Mouse (Mus musculus): ENCODE data around the gene Meis1.

The Meis1 gene

DNA sequence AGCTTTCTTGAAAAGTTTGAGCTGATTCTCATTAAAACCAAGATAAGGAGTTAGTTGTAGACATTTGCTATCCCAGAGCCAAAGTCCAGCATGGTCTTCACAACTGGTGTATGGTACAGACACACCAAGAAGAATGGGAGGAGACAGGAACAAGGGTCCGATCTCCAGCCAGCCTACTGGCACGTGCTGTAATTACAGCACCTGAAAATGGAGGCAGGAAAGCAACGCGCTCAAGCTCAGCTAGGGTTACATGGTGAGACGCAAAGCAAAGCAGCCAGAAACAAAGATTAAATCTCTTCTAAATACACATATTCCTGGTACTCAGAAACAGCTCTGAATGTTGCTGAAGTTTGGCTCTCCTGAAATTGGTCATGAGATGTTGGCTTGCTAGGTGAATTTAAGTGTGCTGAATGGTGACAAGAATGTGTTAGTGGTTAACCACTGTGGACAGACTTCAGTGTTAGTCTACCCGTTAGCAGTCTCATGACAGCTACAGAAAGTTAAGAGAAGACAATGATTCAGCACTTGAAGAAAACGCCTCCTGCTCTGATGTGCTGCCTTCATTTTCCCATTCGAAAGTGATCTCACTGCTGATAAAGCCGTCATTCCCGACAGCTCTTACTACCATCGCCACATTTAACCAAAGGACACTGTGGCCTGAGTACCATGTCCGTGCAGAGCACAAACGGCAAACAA lies 70.0 kb downstream of the Meis1 start:
- no peak for DNase-seq (ENCODE audit: low read depth, low spot score)

DNA sequence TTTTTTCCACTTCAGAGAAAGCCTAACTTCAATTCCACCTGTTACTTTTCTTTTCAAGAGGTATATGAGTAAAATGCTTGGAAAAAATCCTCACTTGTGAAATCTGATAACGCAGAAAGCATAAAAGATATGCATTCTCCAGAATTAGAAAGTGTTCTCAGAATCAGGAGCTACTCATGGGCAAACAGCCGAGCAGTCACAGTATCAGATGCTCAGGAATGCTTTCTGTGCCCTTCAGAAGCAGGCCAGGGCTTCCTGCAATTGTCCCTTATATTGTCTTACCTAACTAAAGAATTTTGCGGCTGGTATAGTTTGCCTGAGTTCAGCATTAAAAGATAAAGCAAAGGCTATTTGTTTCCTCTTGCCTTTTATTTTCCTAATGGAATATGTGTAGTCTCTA lies 71.4 kb downstream of the Meis1 start:
- DNase-seq (ENCODE audit: low read depth, low spot score) = no peak

DNA sequence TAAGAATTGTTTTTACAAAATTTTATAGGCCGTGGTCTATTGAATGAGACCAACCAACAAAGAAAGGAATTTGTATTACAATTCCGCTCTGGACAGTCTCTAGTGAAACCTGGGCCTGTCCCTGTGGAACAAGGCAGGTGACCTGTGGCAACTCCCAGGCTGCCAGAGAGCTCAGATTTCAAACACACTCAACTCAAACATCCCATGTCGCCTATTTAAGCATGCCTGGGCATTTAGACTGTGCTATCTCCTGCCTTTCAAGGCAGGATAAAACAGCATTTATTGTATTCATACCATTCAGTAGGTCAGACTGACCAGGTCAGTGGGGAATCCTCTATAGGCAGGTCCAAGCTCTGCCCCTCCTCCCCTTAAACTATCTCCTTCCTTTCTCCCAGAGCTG lies 73.0 kb downstream of the Meis1 start:
- DNase-seq (ENCODE audit: low read depth, low spot score) = no peak

DNA sequence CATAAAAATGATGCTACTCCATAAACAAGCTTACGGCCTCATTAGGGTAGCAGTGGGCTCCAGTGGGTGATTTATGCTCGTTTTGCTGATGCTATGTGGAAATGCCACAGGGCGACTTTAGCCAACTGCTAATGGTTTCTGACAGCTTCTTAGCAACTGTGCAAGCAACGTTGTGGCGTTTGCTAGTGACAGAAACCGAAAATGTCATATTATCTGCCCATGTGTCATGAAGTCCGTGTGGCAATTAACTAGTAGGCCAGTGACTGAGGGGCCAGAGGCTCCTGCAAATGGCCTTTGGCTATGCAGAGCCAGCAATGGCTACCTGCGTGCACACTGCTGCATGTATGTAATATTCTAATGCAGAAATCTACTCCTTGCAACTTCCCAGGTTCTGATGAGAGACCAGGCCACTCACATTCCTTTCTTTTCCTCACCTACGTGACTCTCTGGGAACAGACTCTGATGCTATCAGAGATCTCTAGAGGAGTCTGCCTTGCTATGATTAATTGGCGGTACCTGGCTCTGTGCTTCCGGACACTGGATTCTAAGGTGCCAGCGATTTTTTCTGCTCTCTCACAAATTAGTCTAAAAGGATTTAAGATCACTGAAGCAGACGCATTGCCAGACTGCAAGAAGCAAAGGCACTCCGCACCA lies 73.7 kb downstream of the Meis1 start:
- DNase-seq (ENCODE audit: low read depth, low spot score) = no peak

DNA sequence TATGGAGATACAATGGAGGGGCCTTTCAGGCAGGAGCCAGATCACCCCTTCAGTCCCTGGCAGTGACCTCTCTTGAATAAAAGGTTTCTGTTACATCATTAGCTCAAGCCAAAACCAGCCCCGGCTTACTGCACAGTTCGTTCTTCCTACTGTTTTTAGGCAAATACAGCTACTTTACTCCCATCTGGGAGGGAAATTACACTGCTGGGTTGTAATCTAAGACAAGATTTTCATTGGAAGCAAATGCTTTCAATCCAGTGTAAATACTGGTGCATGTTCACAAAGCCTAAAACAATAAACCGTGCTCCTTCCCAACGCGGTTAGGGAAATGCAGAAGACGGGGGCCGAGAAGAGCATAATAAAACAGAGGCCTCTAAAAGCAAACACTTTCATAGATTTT lies 74.6 kb downstream of the Meis1 start:
- no peak for DNase-seq (ENCODE audit: low read depth, low spot score)

DNA sequence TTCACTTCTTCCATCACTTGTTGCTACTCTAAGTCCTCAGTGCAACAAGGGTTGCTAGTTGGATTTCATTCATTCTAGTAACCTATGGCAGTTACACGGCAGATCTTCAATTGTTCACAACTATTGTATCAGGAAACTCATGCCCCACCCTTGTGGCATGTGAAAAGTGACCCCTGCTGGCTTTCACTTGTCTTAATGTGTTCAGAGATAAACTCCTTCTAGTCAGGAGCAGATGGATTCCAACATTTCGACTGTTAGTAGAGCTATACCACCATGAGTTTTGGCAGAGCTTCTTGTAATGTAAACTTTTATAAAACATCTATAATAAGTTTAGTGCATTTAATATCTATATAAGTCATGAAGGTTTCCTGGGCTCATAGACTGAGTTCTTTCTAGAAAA lies 75.8 kb downstream of the Meis1 start:
- no peak for DNase-seq (ENCODE audit: low read depth, low spot score)

DNA sequence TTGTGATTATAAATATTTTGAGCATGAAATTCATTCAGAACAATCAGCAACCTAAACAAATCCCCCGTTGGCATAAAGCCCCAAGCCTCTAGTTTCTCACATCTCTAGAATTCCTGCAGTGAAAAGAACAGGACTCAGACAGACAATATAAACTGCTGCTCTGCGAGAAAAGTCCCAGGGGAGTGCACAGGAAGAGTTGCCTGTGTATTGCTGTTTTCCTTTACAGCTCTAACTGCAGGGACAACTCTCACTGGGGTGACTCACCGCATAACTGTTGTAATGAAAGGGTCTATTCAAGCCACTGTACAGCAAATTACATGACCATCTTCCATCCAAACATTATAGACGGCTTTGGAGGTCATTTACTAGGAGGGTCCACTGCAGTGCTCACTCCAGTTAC lies 77.9 kb downstream of the Meis1 start:
- no peak for DNase-seq (ENCODE audit: low read depth, low spot score)

DNA sequence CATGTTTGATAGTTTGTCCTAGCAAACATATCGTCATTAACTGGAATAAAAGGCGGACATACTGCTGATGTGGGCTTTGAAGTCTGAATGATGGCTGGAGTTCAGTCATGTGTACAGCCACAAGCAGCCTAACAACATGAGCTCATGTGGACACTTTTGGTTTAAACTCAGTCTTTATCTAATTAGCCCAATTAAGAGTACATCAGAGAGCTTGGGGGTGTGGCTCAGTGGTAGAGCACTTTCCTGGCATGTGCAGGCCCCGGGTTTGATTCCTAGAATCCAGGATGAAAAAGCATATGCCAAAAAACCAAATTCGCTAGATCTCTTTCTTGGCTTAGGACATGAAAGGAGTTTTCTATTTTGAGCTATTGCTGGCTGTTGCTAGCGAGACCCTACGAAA lies 83.9 kb downstream of the Meis1 start:
- no peak for DNase-seq (ENCODE audit: low read depth, low spot score)

DNA sequence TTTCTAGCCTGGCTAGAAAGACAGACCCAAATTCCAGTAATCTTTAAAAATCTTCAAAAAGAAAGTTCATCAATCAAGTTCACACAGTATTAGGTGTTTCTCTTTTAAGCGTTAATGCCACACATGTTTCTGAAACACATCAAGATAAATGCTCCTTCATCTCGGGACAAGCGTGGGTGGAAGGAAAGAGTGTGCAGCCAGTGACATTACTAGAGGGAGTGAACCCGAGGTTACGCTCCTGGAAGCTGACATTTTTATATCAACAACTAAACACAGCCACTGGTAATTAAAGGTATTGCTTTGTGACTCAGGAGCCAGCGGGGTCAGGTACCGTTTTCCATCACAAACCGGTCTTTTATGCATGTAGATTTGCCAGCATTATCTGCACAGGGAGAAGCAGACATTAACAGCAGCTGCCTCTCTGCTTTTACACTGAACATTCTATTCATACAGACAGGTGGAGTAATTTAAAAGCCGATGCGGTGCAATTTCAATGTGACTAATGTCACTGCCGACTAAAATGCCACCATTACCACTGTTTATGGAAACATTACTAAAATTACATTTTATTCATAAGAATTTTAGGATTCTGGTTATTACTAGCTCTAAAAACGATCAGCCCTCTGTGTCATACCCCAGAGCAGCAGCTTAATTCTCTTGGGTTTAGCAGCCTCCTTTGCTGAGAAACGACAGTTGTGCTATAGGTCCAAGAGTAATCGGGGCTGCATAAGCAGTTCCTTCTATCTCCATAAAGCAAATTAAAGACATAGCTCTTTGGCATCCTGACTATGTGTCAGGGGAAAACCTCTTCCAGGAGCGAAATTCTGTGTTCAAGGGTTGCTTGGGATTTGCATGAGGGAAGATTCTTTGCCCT lies 87.5 kb downstream of the Meis1 start:
- DNase-seq (ENCODE audit: low read depth, low spot score) = no peak

DNA sequence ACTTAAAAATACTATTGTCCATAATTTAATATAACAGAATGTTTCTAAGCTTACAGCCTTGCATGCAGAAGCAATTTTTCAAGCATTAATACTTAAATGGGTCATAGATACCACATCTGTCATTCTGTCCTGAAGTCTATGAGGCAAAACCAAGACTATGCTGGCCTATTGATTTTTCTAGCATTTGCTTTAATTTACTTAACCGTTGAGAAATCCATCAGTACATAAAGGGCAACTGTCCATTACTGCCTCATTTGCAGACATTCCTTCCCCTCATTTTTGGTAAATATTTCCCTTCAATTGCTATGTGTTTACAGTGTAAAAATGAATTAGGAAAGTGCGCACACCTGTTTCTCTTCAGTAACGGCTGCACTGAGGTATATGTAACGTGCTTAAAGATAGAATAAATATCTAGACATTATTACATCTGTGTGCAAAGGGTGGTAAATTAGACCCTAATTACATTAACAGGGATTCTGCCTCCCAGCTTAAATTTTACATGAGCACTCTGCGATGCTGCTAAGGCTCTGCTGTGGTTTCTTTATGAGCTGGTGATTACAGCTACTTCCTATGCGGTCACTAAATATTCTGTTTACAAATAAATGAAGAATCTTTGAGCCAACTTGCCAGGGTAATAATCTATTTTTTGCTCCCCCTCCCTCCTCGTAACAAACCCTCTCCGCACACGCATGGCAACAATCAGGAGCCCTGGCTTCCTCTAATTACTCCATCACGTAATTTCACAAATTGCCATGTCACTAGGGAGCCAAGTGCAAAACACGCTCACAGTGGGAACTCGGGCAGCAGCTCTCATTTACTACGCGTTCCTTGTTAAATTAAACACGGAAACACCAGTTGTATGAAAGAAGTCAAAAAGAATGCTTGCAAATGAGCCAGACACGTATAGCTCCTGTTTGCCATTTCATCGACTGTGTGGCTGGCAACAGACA lies 88.7 kb downstream of the Meis1 start:
- no peak for DNase-seq (ENCODE audit: low read depth, low spot score)

DNA sequence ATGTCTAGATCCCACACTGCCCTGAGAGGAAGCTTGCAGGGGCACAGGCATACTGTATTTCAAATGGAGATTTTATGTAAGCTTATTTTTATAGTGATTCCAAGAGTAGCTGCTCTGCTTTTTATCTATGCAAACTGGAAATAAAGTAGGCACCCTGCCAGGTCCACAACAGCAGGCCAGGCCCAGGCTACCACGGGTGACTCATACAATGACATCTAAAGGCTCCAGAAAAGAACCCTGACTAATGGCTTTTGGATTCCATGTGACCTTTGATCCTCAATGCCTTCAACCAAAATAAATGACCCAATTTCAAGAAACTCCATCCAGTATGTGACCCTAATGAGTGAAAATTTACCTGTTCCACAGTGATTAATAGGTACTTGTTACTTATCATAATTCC lies 91.4 kb downstream of the Meis1 start:
- DNase-seq (ENCODE audit: low read depth, low spot score) = no peak

DNA sequence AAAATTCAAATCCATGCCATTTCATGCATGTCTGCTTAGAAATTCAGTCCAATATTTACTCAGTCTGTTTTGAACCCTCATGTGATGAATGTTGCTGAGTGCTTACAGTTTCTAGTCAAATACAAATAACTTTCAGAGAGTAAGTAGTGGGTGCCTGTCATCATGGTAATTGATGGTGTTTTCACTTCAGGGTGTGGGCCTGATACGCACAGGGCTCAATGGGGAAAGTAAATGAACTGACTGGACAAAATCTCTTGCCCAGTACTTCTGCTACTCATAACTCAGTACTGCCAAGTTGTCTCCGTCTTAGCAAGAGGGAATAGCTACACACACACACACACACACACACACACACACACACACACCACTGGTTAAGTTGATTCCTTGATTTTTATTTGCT lies 92.0 kb downstream of the Meis1 start:
- DNase-seq (ENCODE audit: low read depth, low spot score) = no peak

DNA sequence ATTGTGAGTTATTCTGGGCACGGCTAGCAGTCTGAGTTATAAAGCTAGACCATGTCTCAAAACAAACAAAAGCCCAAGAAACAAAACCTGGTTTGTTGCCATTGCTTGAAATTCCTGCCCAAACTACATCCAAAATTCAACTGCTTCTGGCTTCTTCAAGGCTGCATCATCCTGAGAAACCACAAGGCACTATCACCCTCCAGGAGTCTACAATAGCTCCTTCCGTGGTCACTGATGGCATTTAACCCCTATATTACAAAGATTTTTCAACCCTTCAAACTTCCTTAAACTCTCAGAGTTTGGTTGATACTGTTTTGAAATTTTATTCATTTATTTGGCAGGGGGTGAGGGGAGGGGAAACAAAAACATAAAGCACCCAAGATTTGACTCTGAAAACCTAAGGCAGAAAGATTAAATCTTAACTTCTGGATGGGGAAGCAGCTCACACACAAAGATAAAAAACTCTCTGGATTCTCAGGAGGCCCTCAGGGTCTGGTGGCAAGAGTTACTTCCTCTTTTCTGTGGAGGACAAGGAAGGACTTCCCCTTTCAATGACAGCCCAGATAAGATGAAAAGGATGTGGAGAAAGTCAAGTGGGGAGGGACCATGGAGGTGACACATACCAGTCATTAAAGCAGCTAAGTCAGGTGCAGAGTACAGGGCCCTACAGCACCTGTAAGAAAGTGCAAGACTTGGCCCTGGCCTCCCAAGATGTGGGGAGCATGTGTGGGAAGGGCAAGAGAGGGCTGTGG lies 94.0 kb downstream of the Meis1 start:
- no peak for DNase-seq (ENCODE audit: low read depth, low spot score)

DNA sequence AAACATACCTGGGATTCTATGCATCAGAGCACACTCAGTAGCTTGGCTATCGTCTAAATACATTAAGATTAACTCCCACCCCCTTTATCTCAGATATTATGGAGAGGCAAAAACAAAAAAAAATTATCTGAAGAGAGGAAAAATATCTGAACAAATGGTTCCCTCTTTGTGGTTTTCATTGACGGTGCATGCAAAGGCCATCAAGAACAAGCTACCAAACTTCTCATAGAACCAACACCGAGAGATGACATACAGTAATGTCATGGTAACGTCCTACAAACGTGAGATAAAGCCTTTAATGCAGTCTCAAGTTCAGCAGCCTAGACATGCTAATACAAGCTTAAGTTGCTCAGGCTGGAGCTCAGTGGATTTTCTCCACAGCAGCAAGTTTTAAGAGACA lies 95.5 kb downstream of the Meis1 start:
- no peak for DNase-seq (ENCODE audit: low read depth, low spot score)

DNA sequence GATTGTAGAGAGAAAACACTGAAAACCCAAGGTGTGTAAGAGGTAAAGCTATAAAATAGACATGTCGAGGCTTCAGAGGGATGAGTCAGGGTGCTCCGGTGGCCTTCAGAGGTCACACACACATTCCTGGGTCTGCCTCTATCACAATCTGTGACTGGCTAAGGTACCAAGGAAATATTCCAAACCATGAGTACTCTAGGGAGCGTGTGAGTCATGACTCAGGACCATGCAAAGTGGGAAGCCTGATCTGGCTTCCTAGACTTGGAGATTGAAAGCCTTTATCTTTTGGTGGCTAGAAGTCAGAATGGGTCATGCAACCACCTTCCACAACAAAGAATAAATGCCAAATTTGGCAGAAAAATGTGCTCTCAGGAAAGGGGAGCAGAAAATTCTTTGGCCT lies 98.1 kb downstream of the Meis1 start:
- no peak for DNase-seq (ENCODE audit: low read depth, low spot score)

DNA sequence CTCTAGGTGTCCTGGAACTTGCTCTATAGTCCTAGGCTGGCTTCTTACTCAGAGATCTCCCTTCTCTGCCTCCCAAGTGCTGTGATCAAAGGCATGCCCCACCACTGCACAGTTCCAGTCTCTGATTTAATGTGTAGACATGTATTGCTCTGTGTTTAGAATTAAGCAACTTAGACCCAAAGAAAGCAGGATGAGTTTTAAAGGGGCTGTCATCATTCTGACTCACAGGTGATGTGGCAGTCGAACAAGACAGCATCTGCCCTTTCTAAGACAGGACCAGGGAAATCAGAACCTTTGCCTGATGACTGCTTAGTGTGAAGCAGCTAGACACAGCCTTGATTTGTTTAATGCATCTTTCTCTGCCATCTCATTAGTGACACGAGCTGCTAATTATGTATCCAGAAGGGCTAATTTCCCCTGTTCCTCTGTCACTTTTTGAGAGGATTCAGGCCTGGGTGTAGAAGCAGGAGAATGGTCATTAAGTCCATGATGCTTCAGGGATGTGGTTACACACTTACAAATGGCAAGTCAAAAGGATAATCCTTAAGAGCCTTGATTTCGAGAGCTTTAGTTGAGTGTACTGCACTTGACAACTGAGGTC lies 99.5 kb downstream of the Meis1 start:
- DNase-seq (ENCODE audit: low read depth, low spot score) = no peak

DNA sequence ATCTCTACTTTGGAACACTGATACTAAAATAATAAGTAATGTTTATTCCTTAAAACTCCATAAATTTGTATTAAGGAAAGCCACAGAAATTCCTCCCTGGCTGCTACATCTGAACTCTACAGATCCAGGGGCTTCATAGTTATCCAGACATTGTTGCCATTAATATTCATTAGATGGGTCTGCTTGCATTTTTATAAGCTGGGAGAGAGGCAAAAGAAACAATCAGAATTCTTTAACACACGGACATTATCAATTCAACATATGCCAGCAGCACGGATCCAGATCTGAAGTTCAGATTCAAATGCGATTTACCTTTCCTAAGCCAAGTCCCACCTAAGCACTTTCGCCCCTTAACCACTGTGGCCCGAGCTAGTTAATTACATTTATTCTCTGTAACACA lies 100.9 kb downstream of the Meis1 start:
- DNase-seq (ENCODE audit: low read depth, low spot score) = no peak

DNA sequence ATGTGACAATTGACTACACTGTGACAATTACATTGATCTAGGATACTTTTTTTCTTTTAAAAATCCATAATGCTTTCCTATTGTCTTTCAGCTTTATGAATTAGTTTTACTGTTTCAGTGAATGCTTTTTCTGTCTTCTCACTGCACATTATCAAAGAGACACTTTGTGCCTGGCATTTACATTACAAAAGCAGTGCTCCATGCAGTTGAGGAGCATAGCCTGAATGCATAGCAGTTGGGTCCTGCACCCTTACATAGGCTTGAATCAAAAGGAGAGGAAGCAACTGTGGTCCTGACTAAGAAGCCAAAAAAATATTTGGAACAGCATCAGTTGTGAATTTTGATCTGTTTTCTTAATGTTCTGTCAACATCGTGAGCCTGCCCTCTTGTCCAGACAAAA lies 105.5 kb downstream of the Meis1 start:
- DNase-seq (ENCODE audit: low read depth, low spot score) = no peak

DNA sequence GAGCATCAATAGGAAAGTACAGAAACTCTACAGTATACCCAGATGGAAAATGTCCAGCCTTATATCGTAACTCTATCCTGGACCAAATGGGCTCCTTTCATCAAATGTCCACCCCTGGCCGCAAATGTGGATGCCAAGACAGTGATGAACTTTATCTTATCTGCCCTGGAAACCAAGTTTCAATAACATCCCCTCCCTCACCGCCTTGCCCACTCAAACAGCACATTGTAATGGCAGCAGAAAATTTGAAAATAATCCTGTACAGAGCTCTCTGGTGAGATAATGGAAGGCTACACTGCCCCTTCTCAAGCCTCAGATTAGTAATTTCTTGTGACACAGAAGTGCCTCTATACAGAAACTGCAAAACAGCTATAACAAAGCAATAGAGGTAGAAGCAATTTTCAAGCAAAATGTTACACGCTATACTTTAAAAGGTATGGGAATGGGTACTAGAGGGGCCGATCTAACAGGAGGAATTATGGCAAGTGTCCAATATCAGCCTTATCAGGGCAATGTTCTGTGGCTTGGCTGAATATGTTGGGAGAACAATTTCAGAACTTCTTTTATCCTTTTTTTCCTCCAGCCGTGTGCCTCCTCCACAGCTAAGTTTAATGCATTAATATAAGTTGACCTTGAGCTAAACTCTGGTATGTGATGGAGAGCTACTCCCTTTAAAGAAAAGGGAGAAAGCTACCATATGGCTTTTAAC lies 106.3 kb downstream of the Meis1 start:
- no peak for DNase-seq (ENCODE audit: low read depth, low spot score)

DNA sequence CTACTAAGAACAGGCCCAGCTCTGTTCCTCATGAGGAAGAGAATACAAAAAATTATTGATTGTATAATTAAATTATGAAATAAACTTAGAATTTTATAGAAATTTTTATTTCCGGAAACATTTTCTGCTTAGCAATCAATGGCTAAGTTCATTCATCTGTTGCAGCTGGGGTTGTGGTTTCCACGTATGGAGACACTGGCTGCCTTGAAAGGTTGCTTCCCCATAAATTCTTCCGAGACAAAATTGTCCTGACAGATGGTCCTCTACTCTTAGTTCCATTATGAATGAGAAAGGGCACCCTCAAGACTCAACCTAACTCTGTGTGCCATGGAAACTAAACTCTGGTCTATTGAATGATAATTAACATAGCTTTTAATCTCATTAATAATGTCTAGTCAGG lies 111.9 kb downstream of the Meis1 start:
- no peak for DNase-seq (ENCODE audit: low read depth, low spot score)
